Mouse (Mus musculus) hindbrain, embryonic 15.5 days (tissue): ENCODE measurements at regions not wholly inside any gene's neighbourhood (a gene's known extent, or its start where the extent isn't known, plus 50 kb on each side); places are given as distances from the start of the nearest gene placed in this dataset.

Experiments
- ATAC-seq: fragments of 200-750 bp; cut with Nextera tagmentation; 2 replicates; pipeline ENCODE4 v1.8.0; 2017; ENCODE audit warnings: low read depth, moderate number of reproducible peaks, moderate TSS enrichment; ENCODE audit not compliant: low FRiP score
- H3K27ac ChIP-seq: fragments of 300-500 bp; sonication (generic); replicated peaks from 2 replicates; pipeline ENCODE4 v1.5.1; 2015; ENCODE audit warnings: mild to moderate bottlenecking, inconsistent platforms
- H3K27me3 ChIP-seq: fragments of 300-500 bp; sonication (generic); 2 replicates; pipeline ENCODE4 v1.6.1; 2015; ENCODE audit warnings: control low read depth, inconsistent platforms
- H3K36me3 ChIP-seq: fragments of 300-500 bp; sonication (generic); 2 replicates; pipeline ENCODE4 v1.6.1; 2015; ENCODE audit warnings: control low read depth, inconsistent platforms
- H3K4me1 ChIP-seq: fragments of 300-500 bp; sonication (generic); replicated peaks from 2 replicates; pipeline ENCODE4 v1.6.1; 2015; ENCODE audit warnings: control low read depth, inconsistent platforms
- H3K4me2 ChIP-seq: fragments of 300-500 bp; sonication (generic); 2 replicates; pipeline ENCODE4 v1.6.1; 2015; ENCODE audit warnings: moderate library complexity, mild to moderate bottlenecking, inconsistent platforms
- H3K4me3 ChIP-seq: fragments of 300-500 bp; sonication (generic); 2 replicates; pipeline ENCODE4 v1.5.1; 2015; ENCODE audit warnings: mild to moderate bottlenecking, inconsistent platforms
- H3K9ac ChIP-seq: fragments of 300-500 bp; sonication (generic); 2 replicates; pipeline ENCODE4 v1.6.1; 2015; ENCODE audit warnings: inconsistent platforms
- H3K9me3 ChIP-seq: fragments of 300-500 bp; sonication (generic); 2 replicates; pipeline ENCODE4 v1.6.1; 2016; ENCODE audit warnings: control low read depth, inconsistent platforms
- WGBS: fragments of 180-500 bp; shearing (Covaris S2); methylation state at CpG from one replicate; pipeline ENCODE4 v1.1.7; 2015; 5-methylcytosine and 5-hydroxymethylcytosine counted together

DNA sequence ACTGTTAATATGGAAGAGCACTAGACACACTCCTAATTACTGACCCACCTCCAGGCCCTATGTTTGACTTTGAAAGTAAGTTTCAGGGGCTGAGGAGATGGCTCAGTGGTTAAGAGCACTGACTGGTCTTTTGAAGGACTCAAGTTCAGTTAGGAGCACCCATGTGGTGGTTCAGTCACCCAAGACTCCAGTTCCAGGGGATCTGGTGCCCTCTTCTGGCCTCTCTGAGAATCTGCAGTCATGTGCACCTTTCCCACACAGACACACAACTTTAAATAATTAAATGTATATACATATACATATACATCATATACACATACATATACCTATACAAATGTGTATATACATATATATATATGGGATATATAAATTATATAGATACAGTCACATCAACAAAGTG, 91.5 kb upstream of the Mvb12b start:
- H3K9ac ChIP-seq = no peak overlapping the region
- H3K27ac ChIP-seq = no peak overlapping the region
- H3K4me1 ChIP-seq = peaks cover 22% of the 10 kb centered on the region
- no peaks in the 10 kb centered on the region for H3K9me3 ChIP-seq
- no peaks in the 10 kb centered on the region for H3K27me3 ChIP-seq
- no peak overlapping the region for H3K4me3 ChIP-seq
- no peak overlapping the region for H3K4me2 ChIP-seq
- no peaks in the 10 kb centered on the region for H3K36me3 ChIP-seq
- no peak for ATAC-seq

DNA sequence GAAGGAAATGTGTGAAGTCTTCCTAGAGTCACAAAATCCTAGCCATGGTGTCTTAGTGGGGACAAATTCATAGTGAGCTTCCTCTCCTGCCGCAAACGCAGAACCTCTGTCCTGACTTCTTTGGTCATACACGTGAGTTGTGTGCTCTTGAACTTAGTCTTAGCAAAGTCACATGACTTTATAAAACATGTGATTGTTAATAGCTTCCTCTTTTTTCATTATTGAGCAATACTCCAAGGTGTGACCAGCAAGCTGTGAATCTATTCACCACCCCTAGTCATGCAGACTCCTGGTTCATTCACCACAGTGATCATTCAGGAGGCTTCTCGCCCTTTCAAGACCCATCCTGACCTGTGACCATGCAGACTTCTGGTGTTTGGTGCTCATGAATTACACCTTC, 90.8 kb upstream of the Mvb12b start:
- H3K9me3 ChIP-seq = no peaks in the 10 kb centered on the region
- no peak overlapping the region for H3K9ac ChIP-seq
- H3K4me2 ChIP-seq = no peak overlapping the region
- H3K4me1 ChIP-seq = peaks cover 29% of the 10 kb centered on the region
- WGBS = 82% methylated on average over 4 of the region's 4 CpGs
- H3K27ac ChIP-seq = no peak overlapping the region
- no peaks in the 10 kb centered on the region for H3K36me3 ChIP-seq
- no peak for ATAC-seq
- no peak overlapping the region for H3K4me3 ChIP-seq
- no peaks in the 10 kb centered on the region for H3K27me3 ChIP-seq

DNA sequence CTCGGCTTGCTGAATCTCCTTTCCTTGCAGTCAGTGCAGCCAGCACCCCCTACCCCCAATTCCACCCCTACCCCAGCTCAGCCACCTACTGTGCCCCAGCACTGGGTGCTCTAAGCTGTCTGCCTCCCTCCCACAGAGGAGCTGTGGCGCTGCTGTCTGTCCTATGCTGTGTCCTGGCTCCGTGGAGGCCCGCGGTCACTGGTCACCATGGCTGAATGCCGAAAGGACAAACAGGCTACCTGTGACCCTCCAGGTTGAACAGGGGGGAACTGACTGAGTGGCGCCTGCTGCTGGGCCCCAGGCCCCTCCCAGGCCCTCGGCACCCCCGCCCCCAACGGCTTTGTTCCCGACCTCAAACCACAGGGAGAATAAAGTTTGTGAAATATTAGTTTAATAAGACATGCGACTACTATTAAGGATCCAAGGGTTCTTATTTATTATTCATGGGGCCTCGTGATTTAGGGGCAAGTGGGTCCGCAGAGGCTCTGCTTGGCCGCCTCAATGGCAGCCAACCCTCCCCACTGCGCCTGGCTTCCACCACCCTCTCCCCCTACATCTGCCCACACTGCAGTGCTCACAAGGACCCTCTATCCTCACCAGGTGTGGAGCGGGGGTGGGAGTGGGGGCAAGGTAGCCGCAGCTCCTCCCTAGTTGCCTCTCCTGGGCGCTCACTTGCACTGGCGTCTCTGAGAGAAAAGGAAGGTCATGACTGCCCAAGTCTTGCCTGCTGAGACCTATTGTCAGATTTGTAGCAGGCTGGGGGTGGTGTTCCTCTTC, 90.0 kb upstream of the Mvb12b start:
- Histone ChIP-seq H3K9ac (no peak overlapping the region), H3K27ac (no peak overlapping the region), H3K4me1 (peaks cover 27% of the 10 kb centered on the region), H3K4me2 (no peak overlapping the region), H3K9me3 (no peaks in the 10 kb centered on the region), H3K27me3 (no peaks in the 10 kb centered on the region), H3K4me3 (no peak overlapping the region), H3K36me3 (no peaks in the 10 kb centered on the region)
- WGBS = 70% methylated on average over 20 of the region's 20 CpGs
- ATAC-seq = no peak

DNA sequence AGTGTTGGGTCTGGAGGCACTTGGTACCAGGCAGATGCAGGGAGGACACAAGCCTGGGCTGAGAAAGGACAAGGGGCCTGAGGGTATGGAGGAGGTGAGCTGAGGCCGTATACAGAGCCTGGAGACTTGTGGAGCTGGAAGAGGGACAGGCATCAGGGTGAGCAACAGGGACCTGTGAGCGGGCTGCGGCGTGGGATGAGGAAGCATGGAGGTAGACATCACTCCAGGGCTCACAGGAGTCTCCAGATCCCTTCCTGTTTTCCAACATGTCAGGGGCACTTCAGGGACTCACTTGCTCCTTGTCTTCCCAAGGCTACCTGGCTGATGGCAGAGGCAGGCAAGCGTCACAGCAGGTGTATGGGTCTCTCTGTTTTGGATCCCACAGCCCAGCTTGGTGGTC, 89.4 kb upstream of the Mvb12b start:
- Histone ChIP-seq H3K27ac (no peak overlapping the region), H3K27me3 (no peaks in the 10 kb centered on the region), H3K9ac (no peak overlapping the region), H3K36me3 (no peaks in the 10 kb centered on the region), H3K4me2 (no peak overlapping the region), H3K9me3 (no peaks in the 10 kb centered on the region), H3K4me1 (peaks cover 27% of the 10 kb centered on the region), H3K4me3 (no peak overlapping the region)
- WGBS = 89% methylated on average over 5 of the region's 5 CpGs
- ATAC-seq = no peak

DNA sequence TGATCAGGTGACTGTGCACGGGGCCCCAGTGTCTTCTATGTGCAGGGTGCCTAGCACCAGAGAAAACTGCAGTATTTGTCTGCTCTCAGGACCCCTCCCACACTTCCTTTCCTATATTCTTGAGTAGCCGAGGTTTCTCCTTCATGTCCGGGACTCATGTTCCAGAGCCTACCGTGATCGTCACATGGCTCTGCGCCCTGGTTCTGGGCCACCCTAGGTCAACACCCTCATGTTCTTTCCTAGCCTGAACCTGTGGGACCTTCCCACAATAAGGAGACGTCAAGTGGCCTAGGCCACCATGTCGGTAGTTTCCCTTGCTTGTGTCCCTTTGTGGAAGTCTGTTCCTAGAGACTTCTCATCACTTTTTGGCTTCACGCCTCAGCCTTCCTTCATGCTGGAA, 88.4 kb upstream of the Mvb12b start:
- 94% methylated on average over 9 of the region's 9 CpGs for WGBS
- no peak overlapping the region for H3K27ac ChIP-seq
- peaks cover 27% of the 10 kb centered on the region for H3K4me1 ChIP-seq
- H3K9me3 ChIP-seq = no peaks in the 10 kb centered on the region
- H3K4me2 ChIP-seq = no peak overlapping the region
- no peak overlapping the region for H3K4me3 ChIP-seq
- no peak overlapping the region for H3K9ac ChIP-seq
- no peaks in the 10 kb centered on the region for H3K36me3 ChIP-seq
- H3K27me3 ChIP-seq = no peaks in the 10 kb centered on the region
- ATAC-seq = no peak

DNA sequence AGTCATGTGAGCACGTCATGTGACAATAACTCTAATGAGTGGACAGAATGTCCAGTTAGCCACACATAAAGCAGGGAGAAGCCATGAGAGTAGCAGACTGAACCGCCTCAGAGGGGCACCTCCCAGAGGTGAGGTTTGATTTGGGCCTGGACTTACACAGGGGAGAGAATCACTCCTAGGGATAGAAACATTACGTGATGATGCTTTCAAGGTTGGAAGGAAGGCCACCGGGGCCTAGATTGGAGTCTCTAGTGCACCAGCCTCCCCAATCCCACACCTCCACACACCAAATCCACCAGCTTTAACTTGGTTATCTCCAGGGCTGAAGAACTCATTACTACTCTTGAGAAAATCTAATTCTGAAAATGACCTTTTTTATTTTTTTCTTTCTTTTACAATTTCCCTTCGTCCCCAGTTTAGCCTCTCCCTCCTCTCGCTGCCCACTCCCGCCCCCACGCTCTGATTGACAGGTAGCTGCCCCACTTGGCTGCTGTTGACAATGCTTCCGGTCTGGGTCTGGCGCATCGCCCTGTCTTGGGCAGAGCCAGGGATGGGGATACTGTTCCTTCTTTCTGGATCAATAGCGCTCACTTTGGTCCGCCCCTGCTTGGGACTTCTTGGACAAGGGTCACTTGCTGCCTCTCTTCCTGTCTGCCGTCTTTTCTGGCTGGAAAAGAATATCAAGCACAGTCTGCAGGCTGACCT, 87.8 kb upstream of the Mvb12b start:
- no peak overlapping the region for H3K4me2 ChIP-seq
- 73% methylated on average over 14 of the region's 14 CpGs for WGBS
- H3K4me3 ChIP-seq = no peak overlapping the region
- H3K9me3 ChIP-seq = no peaks in the 10 kb centered on the region
- no peak for ATAC-seq
- H3K27me3 ChIP-seq = no peaks in the 10 kb centered on the region
- H3K4me1 ChIP-seq = peaks cover 27% of the 10 kb centered on the region
- no peaks in the 10 kb centered on the region for H3K36me3 ChIP-seq
- H3K27ac ChIP-seq = 0 out of 2 replicates have a peak overlapping the region, but pooled peaks have one; percentile 53
- H3K9ac ChIP-seq = no peak overlapping the region

DNA sequence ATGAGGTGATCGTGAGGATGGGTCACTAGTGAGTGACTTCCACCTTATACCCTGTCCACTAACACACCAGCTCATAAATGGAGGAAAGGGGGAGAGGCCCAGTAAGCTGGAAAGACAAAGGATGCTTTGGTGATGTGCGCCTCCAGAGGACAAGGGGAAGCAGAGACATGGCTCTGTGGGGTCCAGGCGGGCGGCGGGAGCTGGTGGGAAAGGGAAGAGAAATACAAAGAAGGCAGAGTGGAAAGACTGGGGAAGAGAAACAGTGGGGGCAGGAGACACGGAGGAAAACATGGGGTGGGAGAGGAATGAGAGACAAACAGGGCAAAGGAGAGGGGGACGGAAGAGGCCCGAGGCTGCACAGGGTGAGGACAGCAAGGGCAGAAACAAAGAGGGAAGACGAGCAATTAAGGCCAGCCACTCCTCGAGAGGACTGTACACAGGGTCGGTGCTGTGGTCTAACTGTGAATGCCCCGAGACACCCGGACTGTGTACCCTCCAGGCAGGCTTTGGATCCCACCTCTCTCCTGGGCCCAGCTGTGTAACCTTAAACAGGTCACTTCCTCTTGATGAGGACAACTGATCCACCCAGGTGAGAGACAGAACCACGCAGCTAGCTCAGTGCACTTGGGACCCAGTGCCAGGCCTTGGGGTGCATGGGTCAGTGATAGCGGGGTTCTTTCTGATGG, 87.1 kb upstream of the Mvb12b start:
- H3K27me3 ChIP-seq = no peaks in the 10 kb centered on the region
- no peak overlapping the region for H3K9ac ChIP-seq
- H3K4me1 ChIP-seq = peaks cover 27% of the 10 kb centered on the region
- ATAC-seq = no peak
- no peaks in the 10 kb centered on the region for H3K36me3 ChIP-seq
- 0 out of 2 replicates have a peak overlapping the region, but pooled peaks have one; percentile 53 for H3K27ac ChIP-seq
- 40% methylated on average over 15 of the region's 15 CpGs for WGBS
- H3K4me3 ChIP-seq = no peak overlapping the region
- no peaks in the 10 kb centered on the region for H3K9me3 ChIP-seq
- H3K4me2 ChIP-seq = no peak overlapping the region

DNA sequence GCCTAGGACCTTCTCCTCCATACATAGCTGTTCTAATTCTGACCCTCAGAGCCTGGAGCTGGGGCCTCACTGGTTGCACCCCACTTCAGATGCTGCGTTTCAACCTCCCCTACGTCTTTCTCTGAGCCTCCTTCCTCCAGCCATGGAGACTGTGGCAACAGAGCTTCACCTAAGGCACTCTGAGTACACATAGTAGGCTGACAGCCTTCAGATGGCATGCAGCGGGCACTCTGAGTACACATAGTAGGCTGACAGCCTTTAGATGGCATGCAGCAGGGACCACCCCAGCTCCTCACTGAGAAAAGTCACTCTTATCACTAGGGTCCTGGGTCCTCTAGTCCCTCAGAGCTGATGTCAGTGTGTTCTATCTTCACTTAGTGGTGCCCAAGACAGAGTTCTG, 86.3 kb upstream of the Mvb12b start:
- no peak for ATAC-seq
- Histone ChIP-seq H3K4me2 (no peak overlapping the region), H3K9ac (no peak overlapping the region), H3K4me1 (peaks cover 27% of the 10 kb centered on the region), H3K9me3 (no peaks in the 10 kb centered on the region), H3K36me3 (no peaks in the 10 kb centered on the region), H3K27ac (peak overlapping the region; percentile 53), H3K27me3 (no peaks in the 10 kb centered on the region), H3K4me3 (no peak overlapping the region)
- 88% methylated on average over 3 of the region's 3 CpGs for WGBS

DNA sequence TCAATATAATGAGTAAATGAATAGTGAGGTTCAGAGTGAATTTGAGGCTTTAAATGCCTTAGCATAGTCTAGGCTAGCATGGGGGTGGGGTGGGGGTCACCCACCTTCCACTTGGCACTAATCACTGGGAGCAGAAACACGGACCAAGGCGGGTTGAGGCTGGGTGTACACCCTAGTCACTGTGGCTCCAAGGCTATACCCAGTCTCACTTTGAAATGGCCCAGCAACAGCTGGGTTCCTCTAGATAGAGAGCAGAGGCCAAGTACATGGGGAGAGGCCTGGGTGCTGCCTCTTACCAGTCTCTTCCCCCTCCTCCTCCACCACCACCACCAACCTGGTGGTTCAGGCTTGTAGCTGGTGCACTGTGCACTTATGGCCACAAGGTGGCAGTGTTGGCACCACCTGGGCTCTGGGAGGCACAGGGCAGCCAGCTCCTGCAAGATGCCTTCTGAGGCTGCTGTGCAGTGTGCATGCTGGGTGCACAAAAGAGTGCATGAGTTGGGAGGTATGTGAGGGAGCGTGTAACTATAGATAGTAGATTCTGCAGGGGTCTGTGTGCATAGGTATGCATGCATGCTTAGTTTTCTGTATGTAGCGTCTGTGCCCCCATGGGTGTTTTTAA, 85.6 kb upstream of the Mvb12b start:
- no peak overlapping the region for H3K9ac ChIP-seq
- H3K27ac ChIP-seq = peak overlapping the region; percentile 53
- H3K4me1 ChIP-seq = peaks cover 27% of the 10 kb centered on the region
- H3K4me3 ChIP-seq = no peak overlapping the region
- H3K9me3 ChIP-seq = no peaks in the 10 kb centered on the region
- no peak overlapping the region for H3K4me2 ChIP-seq
- peak; percentile 85 for ATAC-seq
- 68% methylated on average over 4 of the region's 4 CpGs for WGBS
- H3K27me3 ChIP-seq = no peaks in the 10 kb centered on the region
- no peaks in the 10 kb centered on the region for H3K36me3 ChIP-seq

DNA sequence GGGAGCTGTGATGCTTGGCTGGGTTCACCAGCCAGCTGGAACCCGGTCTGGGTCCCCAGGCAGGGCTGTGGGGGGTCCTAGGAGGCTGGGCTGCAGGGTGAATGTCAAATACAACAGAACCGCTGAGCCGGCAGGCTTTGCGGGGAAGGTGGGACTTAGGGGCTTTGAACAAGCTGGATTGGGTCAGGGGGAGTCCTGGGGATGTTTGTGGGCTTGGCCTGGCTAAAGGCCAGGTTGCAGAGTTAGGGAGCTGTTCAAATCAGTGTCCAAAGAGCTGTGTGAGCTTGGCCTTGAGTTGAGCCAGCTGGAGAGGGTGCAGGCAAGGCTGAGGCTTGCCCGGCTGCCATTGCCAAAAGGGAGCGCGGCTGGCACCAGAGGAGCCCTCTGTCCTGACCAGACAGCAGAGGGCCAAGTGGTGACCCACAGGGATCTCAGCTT, 79.3 kb upstream of the Mvb12b start:
- no peaks in the 10 kb centered on the region for H3K9me3 ChIP-seq
- H3K36me3 ChIP-seq = no peaks in the 10 kb centered on the region
- H3K27ac ChIP-seq = peak overlapping the region; percentile 66
- H3K9ac ChIP-seq = no peak overlapping the region
- peaks cover 26% of the 10 kb centered on the region for H3K4me1 ChIP-seq
- ATAC-seq = peak; percentile 87
- no peaks in the 10 kb centered on the region for H3K27me3 ChIP-seq
- 31% methylated on average over 7 of the region's 7 CpGs for WGBS
- H3K4me2 ChIP-seq = peak overlapping the region; percentile 42
- 0 out of 2 replicates have a peak overlapping the region, but pooled peaks have one; percentile 2 for H3K4me3 ChIP-seq

DNA sequence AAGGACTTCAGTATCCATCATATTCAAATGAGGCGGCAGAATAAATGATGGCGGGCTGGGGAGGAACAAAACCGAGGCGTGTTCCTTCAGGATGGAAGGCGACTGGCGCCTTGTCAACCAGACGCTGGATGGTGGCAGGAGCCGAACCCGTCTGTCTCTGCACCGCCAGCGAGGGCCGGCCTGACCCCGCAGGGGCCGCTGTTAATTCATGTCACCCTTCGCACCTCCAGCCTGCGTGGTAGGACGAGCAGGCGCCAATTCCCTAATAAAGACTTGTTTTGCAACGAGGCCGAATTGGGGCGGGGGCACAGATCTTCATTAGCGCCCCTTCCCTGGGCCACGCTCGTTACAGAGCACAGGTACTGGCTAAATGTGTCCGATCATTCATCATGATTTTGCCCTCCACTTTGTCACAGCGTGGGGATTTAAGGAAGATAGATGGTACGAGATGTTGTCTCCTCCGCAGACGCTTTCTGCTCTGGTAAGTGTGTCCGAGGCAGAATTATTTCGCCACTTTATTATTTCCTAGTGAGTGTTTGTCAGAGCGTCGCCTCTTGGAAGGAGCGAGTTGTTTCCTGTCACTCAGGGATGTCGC, 78.7 kb upstream of the Mvb12b start:
- Histone ChIP-seq H3K4me2 (peak overlapping the region; percentile 42), H3K9ac (no peak overlapping the region; the same call in 1 of the 2 replicates), H3K4me1 (peaks cover 26% of the 10 kb centered on the region), H3K27me3 (no peaks in the 10 kb centered on the region), H3K27ac (peak overlapping the region; percentile 66), H3K4me3 (peak overlapping the region; percentile 2; the same call in 1 of the 2 replicates), H3K9me3 (no peaks in the 10 kb centered on the region), H3K36me3 (no peaks in the 10 kb centered on the region)
- no peak; the same call in 1 of the 2 replicates for ATAC-seq
- 15% methylated on average over 35 of the region's 35 CpGs for WGBS
